Mouse (Mus musculus) megakaryocyte progenitor cell, adult 5-6 weeks (primary cell): ENCODE data around the gene Col2a1. TPM values are rescaled to one million over a fixed set of nuclear protein-coding genes. Genes with fewer than 3 reads are reported as not detected.

Source experiments
- ATAC-seq: replicated peaks from 2 replicates; pipeline ENCODE4 v1.8.0; 2016; ENCODE audit warnings: mild to moderate bottlenecking, moderate TSS enrichment, inconsistent platforms; ENCODE audit not compliant: poor library complexity
- total RNA-seq, 2 experiments: library from RNA; stranded (forward) in 1 of 2; stranded (reverse) in 1 of 2; fragments of 157-497, 149-512 nt in 1 of 2; fragments of 200-1000 nt in 1 of 2; gene quantifications; 2 replicates each; pipeline versions ENCODE4 v1.2.3 to v1.2.4; 2015 to 2017

The Col2a1 gene
- total RNA-seq, 2 experiments from 2014 or later = 0.05 TPM; not detected in 1

GRCm38 (mm10) chr15:97927821-97928220 lies 76.7 kb downstream of the Col2a1 start:
- peak; percentile 75 for ATAC-seq

- ATAC-seq = no peak
Observed at GRCm38 (mm10) chr15:97927018-97927417, 77.5 kb downstream of the Col2a1 start.

Other genes starting within 250 kb of the Col2a1 start
- gene Rapgef3, start 236.7 kb downstream of the Col2a1 start, total RNA-seq (2015) = 4.0 and 4.5 TPM in 2 replicates
- 11.7 and 12.0 TPM in 2 replicates for gene Rapgef3, start 236.7 kb downstream of the Col2a1 start, total RNA-seq (2017)
- gene Slc48a1, start 226.2 kb downstream of the Col2a1 start, total RNA-seq (2015) = 83.0 and 94.4 TPM in 2 replicates
- gene Slc48a1, start 226.2 kb downstream of the Col2a1 start, total RNA-seq (2017) = 62.7 and 70.0 TPM in 2 replicates
- gene Hdac7, start 160.2 kb downstream of the Col2a1 start, total RNA-seq (2015) = 22.1 and 29.2 TPM in 2 replicates
- 12.6 and 14.0 TPM in 2 replicates for gene Hdac7, start 160.2 kb downstream of the Col2a1 start, total RNA-seq (2017)
- 5.3 and 7.9 TPM in 2 replicates for gene Vdr, start 94.1 kb downstream of the Col2a1 start, total RNA-seq (2015)
- 1.7 and 1.9 TPM in 2 replicates for gene Vdr, start 94.1 kb downstream of the Col2a1 start, total RNA-seq (2017)
- 41.7 and 48.4 TPM in 2 replicates for gene Tmem106c, start 40.5 kb downstream of the Col2a1 start, total RNA-seq (2015)
- 26.2 and 30.1 TPM in 2 replicates for gene Tmem106c, start 40.5 kb downstream of the Col2a1 start, total RNA-seq (2017)
- 5.4 and 5.9 TPM in 2 replicates for gene Pfkm, start 87.9 kb upstream of the Col2a1 start, total RNA-seq (2015)
- 14.1 and 20.0 TPM in 2 replicates for gene Pfkm, start 87.9 kb upstream of the Col2a1 start, total RNA-seq (2017)
- 55.1 and 60.2 TPM in 2 replicates for gene Senp1, start 89.0 kb upstream of the Col2a1 start, total RNA-seq (2015)
- 53.0 and 57.6 TPM in 2 replicates for gene Senp1, start 89.0 kb upstream of the Col2a1 start, total RNA-seq (2017)
- gene Asb8, start 160.9 kb upstream of the Col2a1 start, total RNA-seq (2015) = 28.4 and 28.8 TPM in 2 replicates
- gene Asb8, start 160.9 kb upstream of the Col2a1 start, total RNA-seq (2017) = 25.3 and 27.6 TPM in 2 replicates
- not detected in 2 replicates for gene Ccdc184, start 162.5 kb upstream of the Col2a1 start, total RNA-seq (2015)
- not detected in 2 replicates for gene Ccdc184, start 162.5 kb upstream of the Col2a1 start, total RNA-seq (2017)
- not detected in 2 replicates for gene Olfr288, start 190.8 kb upstream of the Col2a1 start, total RNA-seq (2015)
- not detected in 2 replicates for gene Olfr288, start 190.8 kb upstream of the Col2a1 start, total RNA-seq (2017)
- gene Gm44579, start 216.3 kb upstream of the Col2a1 start, total RNA-seq (2015) = not detected in 2 replicates
- gene Gm44579, start 216.3 kb upstream of the Col2a1 start, total RNA-seq (2017) = not detected in 2 replicates
- 0.07 and 0.42 TPM in 2 replicates for gene Olfr287, start 216.4 kb upstream of the Col2a1 start, total RNA-seq (2015)
- gene Olfr287, start 216.4 kb upstream of the Col2a1 start, total RNA-seq (2017) = not detected in 2 replicates
- not detected in 2 replicates for gene Olfr286, start 229.8 kb upstream of the Col2a1 start, total RNA-seq (2015)
- not detected in 2 replicates for gene Olfr286, start 229.8 kb upstream of the Col2a1 start, total RNA-seq (2017)